Mouse (Mus musculus): Measurements from ENCODE around the gene Gabrr2. TPM values are rescaled to one million over a fixed set of nuclear protein-coding genes. Genes with fewer than 3 reads are reported as not detected.
A peak's percentile ranks its signal among the peaks of the same experiment; 100 is the strongest.

Gabrr2 gene
- total RNA-seq (2017), result 0.81 TPM in 1 of 2 replicates, not detected in the other

DNA sequence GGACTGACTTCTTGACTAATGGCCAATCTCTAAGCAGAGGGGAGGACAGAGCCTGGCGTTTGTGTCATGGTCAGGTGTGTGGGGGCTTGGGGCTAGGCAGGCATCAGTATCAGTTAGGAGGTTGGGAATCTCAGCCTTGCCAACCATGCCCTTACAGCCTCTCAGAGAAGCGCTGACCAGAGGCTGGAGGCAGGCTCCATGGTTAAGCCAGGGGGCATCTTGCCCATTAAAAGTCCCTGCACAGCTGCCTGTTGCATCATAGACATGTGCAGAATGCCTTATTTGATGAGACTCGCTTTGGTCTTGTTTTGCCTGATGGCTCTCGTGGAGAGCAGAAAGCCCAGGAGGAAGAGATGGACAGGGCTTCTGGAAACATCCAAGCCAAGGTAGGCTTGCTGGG is at the start of gene Gabrr2:
Gene Gabrr2, plus strand, starts transcription at position 19 of the 400 bp plus-strand sequence.
- no peak for ATAC-seq (ENCODE audit: extremely low read depth, insufficient number of reproducible peaks, low FRiP score, poor library complexity, severe bottlenecking)

DNA sequence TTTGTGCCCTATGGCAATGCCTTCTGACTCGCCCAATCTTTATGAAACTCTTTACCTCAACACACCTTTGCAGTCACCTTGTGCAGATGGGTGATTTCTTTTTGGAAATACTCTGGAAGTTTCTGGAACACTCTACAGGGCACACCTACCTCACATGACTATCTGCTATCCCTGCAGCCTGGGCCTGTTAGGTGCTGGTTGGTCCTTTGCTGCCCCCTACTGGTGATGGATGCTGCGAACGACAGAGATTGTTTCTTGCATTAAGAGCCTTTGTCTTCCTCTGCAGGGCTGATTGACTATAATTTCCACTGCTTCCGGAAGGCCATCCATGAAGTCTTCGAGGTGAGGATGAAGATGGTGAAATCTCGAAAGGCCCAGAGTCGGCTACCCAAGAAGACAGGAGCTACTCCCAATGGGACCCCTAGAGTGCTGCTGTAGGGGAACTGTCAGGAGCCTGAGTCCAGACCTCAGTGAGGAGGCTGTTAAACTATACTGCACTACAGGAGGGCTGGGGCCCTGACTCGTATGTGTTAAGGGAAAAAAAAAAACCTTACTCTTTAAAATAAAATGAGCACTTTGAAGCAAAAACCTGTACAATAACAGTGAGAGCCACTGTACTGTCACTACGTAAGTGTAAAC is 44.3 kb upstream of the Gabrr2 start:
- peak; percentile 86 for ATAC-seq (ENCODE audit: extremely low read depth, insufficient number of reproducible peaks, low FRiP score, poor library complexity, severe bottlenecking)

DNA sequence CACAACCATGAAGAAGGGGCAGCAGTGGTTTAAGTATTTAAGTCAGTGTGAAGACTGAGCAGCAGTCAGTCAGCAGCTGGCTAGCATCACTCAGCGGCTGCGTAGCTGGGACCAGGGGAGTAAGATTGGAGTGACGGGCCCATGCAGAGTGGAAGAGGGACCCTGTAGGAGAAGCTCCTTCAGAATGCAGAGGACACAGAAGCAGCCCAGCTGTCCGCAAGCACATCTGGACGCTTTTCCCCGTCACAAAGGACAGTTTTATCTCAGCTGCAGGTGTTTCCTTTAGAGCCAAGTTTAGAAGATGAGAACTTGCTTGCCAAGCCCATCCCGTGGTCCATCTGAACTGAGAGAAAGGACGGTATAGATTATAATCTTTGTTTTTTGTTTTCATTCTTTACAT is 38.4 kb upstream of the Gabrr2 start:
- no peak for ATAC-seq (ENCODE audit: extremely low read depth, insufficient number of reproducible peaks, low FRiP score, poor library complexity, severe bottlenecking)

DNA sequence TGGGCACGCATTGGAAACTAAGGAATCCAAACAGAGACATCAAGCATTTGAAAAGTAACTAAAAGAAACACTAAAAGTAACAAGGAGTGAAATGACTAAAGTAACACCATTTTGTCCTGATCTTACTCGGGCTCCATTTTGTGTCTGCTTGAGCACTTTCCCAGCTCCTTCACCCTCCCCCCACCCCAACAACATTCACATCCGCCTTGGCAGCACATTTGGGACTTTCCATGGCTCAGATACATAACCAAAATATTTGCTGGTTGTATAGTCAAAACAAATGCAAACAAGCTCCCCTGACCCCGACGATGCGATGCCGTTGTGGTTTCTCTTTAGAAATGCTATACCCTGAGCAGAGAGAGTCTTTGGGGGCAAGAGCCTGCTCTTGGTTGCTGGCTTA is 33.7 kb upstream of the Gabrr2 start:
- ATAC-seq (ENCODE audit: extremely low read depth, insufficient number of reproducible peaks, low FRiP score, poor library complexity, severe bottlenecking), result no peak

DNA sequence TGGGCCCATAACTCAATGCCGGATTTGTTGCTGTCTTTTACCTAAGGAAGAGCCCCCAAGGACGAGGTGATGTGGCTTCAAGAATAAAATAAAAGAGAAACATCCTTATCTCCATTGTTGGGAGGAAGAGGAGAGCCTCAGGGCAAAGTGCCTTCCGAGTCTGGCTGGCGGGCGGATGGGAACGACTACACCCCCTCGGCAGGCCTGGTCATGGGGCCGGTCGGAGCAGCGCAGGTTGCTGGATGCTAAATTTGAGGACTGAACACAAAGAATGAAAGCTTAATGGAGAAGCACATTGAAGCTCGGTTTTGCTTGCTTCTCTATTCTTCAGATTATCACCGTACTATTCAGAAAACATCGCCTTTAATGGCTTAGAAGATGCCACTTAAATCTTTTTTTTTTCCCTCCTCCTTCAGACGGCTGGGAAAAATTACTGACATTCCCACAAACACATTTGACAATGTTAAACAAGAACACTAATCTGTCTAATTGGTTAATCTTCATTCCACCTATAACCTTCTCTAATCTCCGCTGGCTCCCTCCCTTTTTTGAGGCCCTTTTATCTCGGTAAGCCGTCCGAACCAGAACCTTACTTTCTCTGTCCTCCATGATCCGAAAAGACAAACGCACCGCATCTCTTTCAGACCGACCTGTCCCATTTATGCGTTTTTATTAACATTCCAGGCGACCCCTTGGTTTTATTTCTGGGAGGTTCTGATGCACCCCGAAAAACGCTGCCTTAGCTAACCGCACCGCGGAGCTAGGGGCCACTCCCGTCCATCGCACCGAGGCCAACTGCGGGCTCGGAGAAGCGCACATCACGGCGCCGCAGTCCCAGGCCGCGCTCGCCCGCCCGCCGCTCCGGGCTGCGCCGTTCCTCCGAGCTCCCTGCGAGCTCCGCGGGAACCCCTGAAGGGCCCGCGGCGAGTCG is 32.3 kb upstream of the Gabrr2 start:
- peak; percentile 2; the same call in 1 of the 2 replicates for ATAC-seq (ENCODE audit: extremely low read depth, insufficient number of reproducible peaks, low FRiP score, poor library complexity, severe bottlenecking)

DNA sequence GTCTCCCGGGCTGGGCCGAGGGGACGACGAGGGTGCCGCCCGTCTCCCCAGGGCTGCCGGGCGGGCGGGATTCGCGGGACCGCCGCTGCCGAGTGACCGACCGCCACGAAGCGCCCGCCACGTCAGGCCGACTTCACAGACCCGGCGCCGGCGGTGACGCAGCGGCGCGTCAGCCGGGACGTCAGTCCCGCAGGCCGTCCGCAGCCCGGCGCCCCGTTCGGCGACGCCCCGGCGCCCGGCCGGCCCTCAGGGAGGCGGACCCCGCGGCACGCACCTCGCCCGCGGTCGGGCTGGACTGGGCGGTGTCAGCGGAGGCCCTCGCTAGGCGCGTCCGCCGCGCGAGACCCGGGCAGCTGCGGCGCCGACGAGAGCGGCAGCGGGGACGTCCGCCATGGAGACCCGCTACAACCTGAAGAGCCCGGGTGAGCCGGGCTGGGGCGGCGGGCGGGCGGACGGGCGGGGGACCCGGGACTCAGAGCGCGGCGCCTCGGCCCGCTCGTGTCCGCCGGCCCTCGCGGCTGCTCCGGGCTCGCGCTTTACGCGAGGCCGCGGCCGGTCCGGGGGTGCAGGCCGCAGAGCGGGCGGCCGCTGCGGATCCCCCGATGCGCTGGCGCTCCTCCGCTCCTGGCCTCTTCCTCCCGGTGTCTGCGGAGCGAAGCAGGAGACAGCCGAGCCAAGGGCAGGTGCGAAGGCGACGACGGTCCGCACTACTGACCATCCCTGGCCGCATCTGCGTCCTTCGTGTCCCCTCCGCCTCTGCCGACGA is 31.4 kb upstream of the Gabrr2 start, which contains the start of gene Ube2j1:
Gene Ube2j1, plus strand, starts transcription at position 222 of the 766 bp plus-strand sequence.
- ATAC-seq (ENCODE audit: extremely low read depth, insufficient number of reproducible peaks, low FRiP score, poor library complexity, severe bottlenecking), result peak; percentile 71

DNA sequence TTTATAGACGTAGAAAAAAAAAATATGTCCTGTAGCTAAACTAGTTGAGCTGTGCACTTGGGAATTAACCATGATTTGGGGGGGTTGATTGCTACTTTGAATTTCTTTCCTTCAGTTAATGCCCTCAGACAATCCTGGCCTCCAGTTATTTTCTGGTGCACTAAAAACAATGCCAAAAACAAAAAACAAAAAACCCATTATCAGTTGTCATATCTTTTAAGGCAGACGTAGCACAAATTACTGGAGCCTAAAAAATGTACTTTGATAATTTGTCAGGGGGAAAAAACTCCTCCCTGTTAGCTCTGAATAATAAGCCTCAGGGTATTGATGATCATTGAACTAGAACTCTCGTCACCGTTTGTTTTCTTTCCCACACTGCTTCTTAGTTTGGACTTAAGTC is 30.8 kb upstream of the Gabrr2 start:
- no peak for ATAC-seq (ENCODE audit: extremely low read depth, insufficient number of reproducible peaks, low FRiP score, poor library complexity, severe bottlenecking)

DNA sequence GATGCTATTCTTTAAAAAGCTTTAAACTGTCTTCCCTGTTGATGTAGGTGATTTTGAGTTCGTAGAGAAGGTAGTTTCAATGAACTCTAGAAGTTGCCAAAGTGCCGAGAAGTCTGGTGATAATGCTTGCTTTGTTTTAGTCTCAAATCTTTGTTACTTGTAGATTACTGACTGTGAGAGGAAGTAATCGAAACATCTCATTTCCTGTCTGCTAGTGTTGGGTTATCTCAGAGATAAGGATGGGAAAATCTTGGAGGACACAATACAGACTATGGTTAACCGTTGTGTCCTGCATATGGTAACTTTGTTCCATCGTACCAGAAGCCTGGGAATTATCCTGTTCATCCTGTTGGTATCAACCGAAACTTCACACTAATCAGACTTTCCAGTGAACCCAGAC is 29.3 kb upstream of the Gabrr2 start:
- ATAC-seq (ENCODE audit: extremely low read depth, insufficient number of reproducible peaks, low FRiP score, poor library complexity, severe bottlenecking), result no peak

DNA sequence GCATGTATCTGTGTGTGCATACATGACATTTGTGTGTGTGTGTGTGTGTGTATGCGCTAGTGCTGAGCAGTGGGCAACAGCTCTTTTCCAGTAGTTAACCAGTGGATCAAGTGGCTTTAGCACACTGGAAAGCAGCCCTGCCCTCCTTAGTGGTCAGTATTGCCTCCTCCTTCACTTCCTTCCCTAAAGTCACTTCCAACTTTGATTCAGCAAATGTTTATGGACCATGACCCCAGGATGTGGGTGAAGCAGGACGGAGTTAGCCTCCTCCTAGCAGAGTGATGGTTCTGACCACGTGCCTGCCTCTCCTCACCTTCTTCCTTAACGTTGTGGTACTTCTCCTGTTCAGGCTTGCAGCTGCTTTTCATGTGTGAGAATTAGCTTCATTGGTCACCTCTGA is 23.0 kb upstream of the Gabrr2 start:
- ATAC-seq (ENCODE audit: extremely low read depth, insufficient number of reproducible peaks, low FRiP score, poor library complexity, severe bottlenecking), result no peak

DNA sequence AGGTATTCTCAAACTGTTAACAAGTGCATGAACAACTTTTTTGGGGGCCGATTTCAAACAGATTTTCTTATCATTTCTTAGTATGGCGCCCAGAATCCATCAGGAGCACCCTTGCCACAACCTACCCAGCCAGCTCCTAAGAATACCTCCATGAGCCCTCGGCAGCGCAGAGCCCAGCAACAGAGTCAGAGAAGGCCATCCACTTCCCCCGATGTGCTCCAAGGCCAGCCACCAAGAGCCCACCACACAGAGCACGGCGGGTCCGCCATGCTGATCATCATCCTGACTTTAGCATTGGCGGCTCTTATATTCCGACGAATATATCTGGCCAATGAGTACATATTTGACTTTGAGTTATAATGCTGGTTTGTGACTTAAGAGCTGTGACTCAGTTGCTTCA is 13.2 kb upstream of the Gabrr2 start:
- ATAC-seq (ENCODE audit: extremely low read depth, insufficient number of reproducible peaks, low FRiP score, poor library complexity, severe bottlenecking), result no peak

DNA sequence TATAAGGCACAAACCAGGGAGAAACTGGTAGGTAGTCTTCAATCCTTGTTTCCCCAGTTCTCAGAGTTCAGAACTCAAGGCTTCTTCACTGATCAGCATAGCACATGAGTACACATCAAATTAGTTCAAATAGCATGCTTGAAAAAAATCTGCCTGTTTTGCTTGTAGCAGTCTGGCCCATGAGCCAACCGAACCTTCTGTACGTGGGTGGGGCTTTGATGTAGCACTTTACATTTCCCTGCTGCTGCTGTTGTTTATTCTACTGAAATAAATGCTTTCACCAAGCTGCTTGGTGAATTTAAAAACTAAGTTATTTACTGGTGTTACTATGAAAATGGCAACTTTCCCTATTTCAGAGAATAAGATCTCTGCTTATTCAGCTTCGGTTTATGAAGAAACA is 10.7 kb upstream of the Gabrr2 start:
- ATAC-seq (ENCODE audit: extremely low read depth, insufficient number of reproducible peaks, low FRiP score, poor library complexity, severe bottlenecking), result no peak

DNA sequence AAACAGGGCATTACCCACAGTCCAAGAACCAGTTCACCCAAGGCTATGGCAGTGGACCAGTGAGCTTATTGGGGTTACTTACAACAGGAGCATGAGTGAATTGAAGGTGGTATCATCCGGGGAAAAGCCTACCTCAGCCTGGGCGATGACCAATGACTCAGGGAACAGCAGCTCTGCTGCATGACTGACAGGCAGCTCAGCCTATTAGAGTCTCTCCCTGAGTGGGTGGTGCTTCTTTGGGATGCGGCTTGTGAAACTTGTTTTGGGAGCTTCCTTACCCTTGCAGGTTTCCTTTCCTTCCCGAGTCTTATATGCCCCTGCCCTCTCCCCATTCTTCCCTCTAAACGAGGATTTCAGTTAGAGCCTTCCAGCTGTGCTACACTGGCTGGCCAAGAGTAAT is 10.1 kb upstream of the Gabrr2 start:
- no peak for ATAC-seq (ENCODE audit: extremely low read depth, insufficient number of reproducible peaks, low FRiP score, poor library complexity, severe bottlenecking)

DNA sequence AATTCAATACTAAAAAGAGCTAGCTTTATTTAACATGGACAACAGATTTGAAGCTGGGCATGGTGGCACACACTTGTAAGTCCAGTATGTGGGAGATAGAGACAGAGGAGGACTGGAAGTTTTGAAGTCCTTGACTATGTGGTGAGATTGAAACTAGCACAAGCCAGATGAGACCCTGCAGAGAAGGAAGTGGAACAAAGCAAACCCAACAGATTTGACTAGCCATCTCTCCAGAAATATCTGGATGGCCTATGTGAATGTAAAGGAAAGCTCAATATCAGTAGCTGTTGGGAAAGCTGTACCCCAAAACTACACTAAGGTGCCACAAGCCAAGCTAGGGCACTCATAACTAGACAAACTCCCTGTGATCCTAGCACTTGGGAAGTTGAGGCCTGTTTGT is 8.4 kb upstream of the Gabrr2 start:
- ATAC-seq (ENCODE audit: extremely low read depth, insufficient number of reproducible peaks, low FRiP score, poor library complexity, severe bottlenecking), result no peak

DNA sequence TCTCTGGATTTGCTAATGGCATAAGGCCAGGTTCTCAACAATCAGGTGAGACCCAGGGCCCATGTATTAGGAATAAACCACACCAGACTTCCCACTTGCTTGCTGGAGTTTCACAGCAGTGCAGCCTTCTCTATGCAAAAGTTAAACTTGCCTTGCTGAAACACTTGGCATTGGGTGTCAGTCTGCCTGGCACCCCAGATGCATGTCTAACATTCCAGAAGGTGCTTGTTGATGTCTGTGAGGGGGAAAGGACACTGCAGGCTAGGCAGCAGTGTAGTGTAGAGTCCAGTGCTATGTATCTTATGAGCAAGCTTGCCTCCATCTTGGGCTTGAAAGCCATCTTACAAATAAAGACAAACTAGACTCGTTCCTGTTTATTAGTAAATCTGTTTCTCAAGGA is 6.5 kb upstream of the Gabrr2 start:
- no peak for ATAC-seq (ENCODE audit: extremely low read depth, insufficient number of reproducible peaks, low FRiP score, poor library complexity, severe bottlenecking)

DNA sequence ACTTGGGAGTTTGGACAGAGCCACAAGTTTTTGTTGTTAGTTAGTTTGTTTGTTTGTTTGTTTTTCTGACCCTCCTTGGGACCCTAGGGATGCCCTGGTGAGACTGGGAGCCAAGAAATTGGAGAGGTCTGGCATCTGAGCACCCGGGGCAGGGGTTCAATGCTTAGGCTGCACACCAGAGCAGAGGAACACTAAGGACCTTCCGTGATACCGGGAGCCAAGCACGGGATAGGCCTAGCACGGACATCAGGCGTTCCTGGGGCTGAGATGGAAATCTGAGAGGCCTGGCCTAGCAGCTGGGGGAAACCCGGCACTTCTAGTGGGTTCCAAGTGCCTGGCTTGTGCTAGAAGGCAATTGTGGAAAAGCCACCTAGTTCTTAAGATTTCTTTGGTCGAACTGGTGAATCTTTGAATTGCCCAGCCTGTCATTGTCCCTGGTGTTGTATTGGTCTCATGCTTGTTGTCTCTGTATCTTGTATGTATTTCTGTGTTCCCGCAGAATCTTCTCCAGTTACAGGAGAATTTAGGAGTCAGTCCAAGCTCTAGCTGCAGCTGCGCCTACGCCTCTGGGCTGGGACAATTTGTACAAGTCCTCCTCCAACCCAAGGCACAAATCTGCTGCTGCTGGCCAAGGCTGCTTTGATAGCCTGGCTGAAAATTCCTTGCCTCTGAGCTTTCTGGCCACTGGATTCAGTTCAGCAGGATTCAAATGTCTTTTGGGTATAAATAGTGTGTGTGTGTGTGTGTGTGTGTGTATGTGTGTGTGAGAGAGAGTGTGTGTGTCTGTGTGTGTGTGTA is 4.7 kb upstream of the Gabrr2 start:
- no peak for ATAC-seq (ENCODE audit: extremely low read depth, insufficient number of reproducible peaks, low FRiP score, poor library complexity, severe bottlenecking)

DNA sequence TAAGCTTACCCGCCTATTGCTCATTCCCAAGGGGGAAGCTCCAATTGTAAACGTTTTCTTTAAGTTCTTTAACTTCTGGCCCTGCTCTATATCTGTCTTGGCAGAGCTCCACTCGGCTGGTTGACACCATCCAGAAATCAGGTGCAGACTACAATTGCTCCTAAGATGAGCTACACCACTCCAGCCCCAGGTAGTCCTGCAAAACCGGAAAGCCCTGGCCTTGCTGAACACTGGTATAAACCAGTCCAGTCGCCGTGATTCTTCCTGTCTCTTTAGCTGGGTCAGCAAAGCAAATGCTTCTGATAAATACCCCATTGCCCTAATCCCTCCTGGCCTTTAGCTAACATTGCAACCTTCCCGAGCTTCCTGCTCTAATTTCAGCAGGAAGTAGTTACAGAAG is 1.6 kb upstream of the Gabrr2 start:
- ATAC-seq (ENCODE audit: extremely low read depth, insufficient number of reproducible peaks, low FRiP score, poor library complexity, severe bottlenecking), result no peak

DNA sequence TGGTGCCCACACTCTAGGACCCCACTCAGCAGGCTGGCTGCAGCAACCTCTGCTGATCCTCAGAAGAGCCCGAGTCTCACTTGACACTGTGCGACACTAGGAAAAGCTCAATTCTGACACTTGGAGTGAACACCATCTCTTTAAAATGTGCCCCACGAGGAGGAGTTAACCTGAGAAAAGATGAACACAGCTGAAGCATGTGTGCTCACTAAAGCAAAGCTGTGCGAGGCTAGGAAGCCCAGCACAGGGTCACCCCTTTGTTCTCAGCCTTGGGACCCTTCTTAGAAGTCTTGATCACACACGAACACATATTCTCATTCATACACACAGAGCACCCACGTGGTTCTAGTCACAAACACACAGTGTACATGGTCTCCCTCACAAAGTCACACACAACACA is 2.2 kb downstream of the Gabrr2 start:
- no peak for ATAC-seq (ENCODE audit: extremely low read depth, insufficient number of reproducible peaks, low FRiP score, poor library complexity, severe bottlenecking)

DNA sequence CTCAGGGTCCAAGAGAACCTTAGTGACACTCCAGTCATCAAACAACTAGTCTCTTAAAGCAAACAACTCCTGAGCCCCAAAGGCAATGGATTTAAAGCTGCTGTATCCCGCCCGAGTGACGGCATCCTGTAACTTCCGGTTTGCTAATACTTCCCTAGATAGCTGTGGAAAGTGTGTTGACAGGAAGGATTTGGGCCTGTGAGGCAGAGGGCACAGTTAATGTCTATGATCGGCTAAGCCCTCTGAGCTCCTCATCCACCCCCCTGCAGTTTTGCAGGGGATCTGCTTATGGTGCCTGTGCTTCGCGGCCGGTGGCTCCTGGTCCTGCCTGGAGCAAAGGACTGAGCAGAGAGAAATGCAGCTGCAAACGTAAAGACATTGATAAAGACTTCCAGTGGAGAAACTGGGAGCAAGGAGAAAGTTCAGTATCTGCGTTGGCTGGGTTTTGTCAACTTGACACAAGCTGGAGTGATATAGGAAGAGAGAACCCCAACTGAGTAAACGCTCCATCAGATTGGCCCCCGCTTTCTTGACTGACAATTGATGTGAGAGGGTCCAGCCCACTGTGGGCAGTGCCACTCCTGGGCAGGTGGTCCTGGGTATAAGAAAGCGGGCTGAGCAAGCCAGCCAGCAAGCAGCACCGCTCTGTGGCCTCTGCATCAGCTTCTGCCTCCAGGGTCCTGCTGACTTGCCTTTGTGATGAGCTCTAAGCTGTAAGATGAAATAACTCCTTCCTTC is 3.6 kb downstream of the Gabrr2 start:
- no peak for ATAC-seq (ENCODE audit: extremely low read depth, insufficient number of reproducible peaks, low FRiP score, poor library complexity, severe bottlenecking)

All from neutrophil, adult 5-6 weeks (primary cell).